10 mouse cellular contexts compared by ENCODE assay signal in genomic region chr3:105893941-105894391, GRCm38 (mm10). TPM values are rescaled to one million over a fixed set of nuclear protein-coding genes. Genes with fewer than 3 reads are reported as not detected.
DNase-seq lines count a peak whose midpoint lies in the region; ATAC-seq and TF ChIP-seq lines count a peak whose summit lies in the region.
"Had no signal": no experiment of that assay in that cellular context is flagged by ENCODE, and none has a peak within 500 bp of the region (broad histone marks: within the 10 kb centered on the region; RNA-seq: fewer than 3 reads in every experiment).

No protein-coding gene starts in this region.

- TF ChIP-seq CTCF in bone marrow, adult 2 months (IDR thresholded peaks at IDR 0.05; ENCODE audit: control insufficient read depth, insufficient read depth, low read length), result no peak
- no peak for TF ChIP-seq CTCF in stomach, postnatal 0 days (IDR thresholded peaks at IDR 0.05; ENCODE audit: low read depth)

- TF ChIP-seq POLR2A in bone marrow, adult 2 months (IDR thresholded peaks at IDR 0.05; ENCODE audit: borderline replicate concordance, control insufficient read depth, low read depth, low read length), result no peak

- TF ChIP-seq EP300 in stomach, postnatal 0 days (optimal IDR thresholded peaks at IDR 0.05), result no peak

- peaks cover 10% of the 10 kb centered on the region for H3K4me1 ChIP-seq in bone marrow, adult 2 months (ENCODE audit: control insufficient read depth, insufficient read depth, low read length)
- peaks cover 66% of the 10 kb centered on the region for H3K4me1 ChIP-seq in heart, embryonic 13.5 days
- peaks cover 33% of the 10 kb centered on the region for H3K4me1 ChIP-seq in limb, embryonic 12.5 days (replicated peaks)
- peaks cover 11% of the 10 kb centered on the region for H3K4me1 ChIP-seq in stomach, postnatal 0 days (replicated peaks; ENCODE audit: control insufficient read depth, insufficient read depth)
- 0 out of 2 replicates have a peak, but pooled peaks cover 4% of the 10 kb centered on the region for H3K4me1 ChIP-seq in hindbrain, embryonic 10.5 days (replicated peaks)
- H3K4me1 ChIP-seq in midbrain, embryonic 11.5 days (ENCODE audit: control insufficient read depth, insufficient read depth, low read length), result no peaks in the 10 kb centered on the region

- H3K27ac ChIP-seq in bone marrow, adult 2 months (ENCODE audit: control insufficient read depth, insufficient read depth, low read depth, low read length, poor library complexity), result peak overlapping the region; percentile 76
- H3K27ac ChIP-seq in heart, embryonic 13.5 days (replicated peaks), result peak overlapping the region; percentile 83
- no peak overlapping the region for H3K27ac ChIP-seq in limb, embryonic 12.5 days
- H3K27ac ChIP-seq in stomach, postnatal 0 days (replicated peaks), result peak overlapping the region; percentile 79
- H3K27ac ChIP-seq in hindbrain, embryonic 10.5 days, result no peak overlapping the region
- H3K27ac ChIP-seq in midbrain, embryonic 11.5 days (ENCODE audit: low read depth, low read length), result no peak overlapping the region
- H3K27ac ChIP-seq: embryonic facial prominence, embryonic 12.5 days; neural tube, embryonic 13.5 days had no signal

- no peak overlapping the region for H3K4me2 ChIP-seq in heart, embryonic 13.5 days
- H3K4me2 ChIP-seq in limb, embryonic 12.5 days, result no peak overlapping the region
- no peak overlapping the region for H3K4me2 ChIP-seq in stomach, postnatal 0 days (replicated peaks; ENCODE audit: low read depth)
- no peak overlapping the region for H3K4me2 ChIP-seq in midbrain, embryonic 11.5 days
- H3K4me2 ChIP-seq: embryonic facial prominence, embryonic 12.5 days; neural tube, embryonic 13.5 days had no signal

- H3K27me3 ChIP-seq in heart, embryonic 13.5 days (replicated peaks), result 0 out of 2 replicates have a peak, but pooled peaks cover 4% of the 10 kb centered on the region
- no peaks in the 10 kb centered on the region for H3K27me3 ChIP-seq in limb, embryonic 12.5 days
- no peaks in the 10 kb centered on the region for H3K27me3 ChIP-seq in stomach, postnatal 0 days (ENCODE audit: control insufficient read depth, insufficient read depth, low read length)
- H3K27me3 ChIP-seq in hindbrain, embryonic 10.5 days (ENCODE audit: insufficient read depth, poor library complexity, severe bottlenecking), result no peaks in the 10 kb centered on the region
- H3K27me3 ChIP-seq in midbrain, embryonic 11.5 days (ENCODE audit: control insufficient read depth, insufficient read depth, low read length), result no peaks in the 10 kb centered on the region
- H3K27me3 ChIP-seq: embryonic facial prominence, embryonic 12.5 days; neural tube, embryonic 13.5 days had no signal

- H3K36me3 ChIP-seq in heart, embryonic 13.5 days, result no peaks in the 10 kb centered on the region
- no peaks in the 10 kb centered on the region for H3K36me3 ChIP-seq in limb, embryonic 12.5 days
- H3K36me3 ChIP-seq in stomach, postnatal 0 days (ENCODE audit: control insufficient read depth, insufficient read depth, low read length), result no peaks in the 10 kb centered on the region
- no peaks in the 10 kb centered on the region for H3K36me3 ChIP-seq in hindbrain, embryonic 10.5 days
- H3K36me3 ChIP-seq in midbrain, embryonic 11.5 days (ENCODE audit: control insufficient read depth, insufficient read depth, low read length), result no peaks in the 10 kb centered on the region
- H3K36me3 ChIP-seq: embryonic facial prominence, embryonic 12.5 days; neural tube, embryonic 13.5 days had no signal

- 25% methylated on average over 6 of the region's 6 CpGs for WGBS in bone marrow, adult 2 months
- 43% methylated on average over 6 of the region's 6 CpGs for WGBS in heart, embryonic 13.5 days
- 23% methylated on average over 6 of the region's 6 CpGs for WGBS in limb, embryonic 12.5 days
- 36% methylated on average over 6 of the region's 6 CpGs for whole genome bisulfite sequencing in stomach, postnatal 0 days
- 53% methylated on average over 6 of the region's 6 CpGs for WGBS in hindbrain, embryonic 10.5 days
- 70% methylated on average over 6 of the region's 6 CpGs for WGBS in midbrain, embryonic 11.5 days

- H3K9me3 ChIP-seq in heart, embryonic 13.5 days, result no peaks in the 10 kb centered on the region
- H3K9me3 ChIP-seq in limb, embryonic 12.5 days, result no peaks in the 10 kb centered on the region
- H3K9me3 ChIP-seq in stomach, postnatal 0 days (ENCODE audit: control insufficient read depth, low read length), result no peaks in the 10 kb centered on the region
- no peaks in the 10 kb centered on the region for H3K9me3 ChIP-seq in hindbrain, embryonic 10.5 days
- no peaks in the 10 kb centered on the region for H3K9me3 ChIP-seq in midbrain, embryonic 11.5 days (ENCODE audit: control insufficient read depth, low read length)
- H3K9me3 ChIP-seq: embryonic facial prominence, embryonic 12.5 days; neural tube, embryonic 13.5 days had no signal

- no peak overlapping the region for H3K4me3 ChIP-seq in bone marrow, adult 2 months (replicated peaks; ENCODE audit: control insufficient read depth, low read depth, low read length)
- H3K4me3 ChIP-seq in heart, embryonic 13.5 days, result no peak overlapping the region
- no peak overlapping the region for H3K4me3 ChIP-seq in limb, embryonic 12.5 days (replicated peaks)
- no peak overlapping the region for H3K4me3 ChIP-seq in stomach, postnatal 0 days (ENCODE audit: low read depth, low read length)
- H3K4me3 ChIP-seq in hindbrain, embryonic 10.5 days, result no peak overlapping the region
- no peak overlapping the region for H3K4me3 ChIP-seq in midbrain, embryonic 11.5 days (ENCODE audit: low read depth, low read length)
- H3K4me3 ChIP-seq: embryonic facial prominence, embryonic 12.5 days; neural tube, embryonic 13.5 days had no signal

- peak; percentile 21 for DNase-seq in ovary, postnatal 36 days (ENCODE audit: low spot score)
- no peak for DNase-seq in ovary, postnatal 10 days (ENCODE audit: low spot score)
- DNase-seq in stomach, postnatal 0 days (ENCODE audit: low spot score), result peak; percentile 69
- DNase-seq in hindbrain, embryonic 10.5 days (ENCODE audit: low spot score), result no peak
- DNase-seq in midbrain, embryonic 11.5 days (ENCODE audit: low spot score, missing footprints), result no peak

- no peak for ATAC-seq in heart, embryonic 13.5 days (ENCODE audit: extremely low read depth, insufficient number of reproducible peaks, low FRiP score, low TSS enrichment)
- ATAC-seq in limb, embryonic 12.5 days (ENCODE audit: insufficient number of reproducible peaks, insufficient read depth, low FRiP score, low TSS enrichment, low read depth), result 0 out of 2 replicates have a peak, but pooled peaks have one; percentile 7
- peak; percentile 27 for ATAC-seq in stomach, postnatal 0 days (ENCODE audit: low FRiP score, low TSS enrichment)
- ATAC-seq in midbrain, embryonic 11.5 days (ENCODE audit: low FRiP score), result no peak

- 0 out of 2 replicates have a peak overlapping the region, but pooled peaks have one; percentile 33 for H3K9ac ChIP-seq in heart, embryonic 13.5 days
- H3K9ac ChIP-seq in limb, embryonic 12.5 days (replicated peaks), result no peak overlapping the region
- no peak overlapping the region for H3K9ac ChIP-seq in stomach, postnatal 0 days (ENCODE audit: low read length)
- no peak overlapping the region for H3K9ac ChIP-seq in midbrain, embryonic 11.5 days (ENCODE audit: low read length)
- H3K9ac ChIP-seq: embryonic facial prominence, embryonic 12.5 days; neural tube, embryonic 13.5 days had no signal

RNA-seq across cellular contexts. Expression of gene Tmigd3, which starts 23.3 kb away (rescaled TPM):
- polyA plus RNA-seq in bone marrow, adult 2 months (2011; ENCODE audit: insufficient read depth, insufficient read length, low replicate concordance, missing spikeins), result not detected in 2 replicates
- 0.42 and 0.56 TPM in 2 replicates for polyA plus RNA-seq in heart, embryonic 13.5 days (2015; fragmentation: Nextera tagmentation; extraction: Ambion mirVana)
- 0.43 TPM in 1 of 2 replicates, not detected in the other for polyA plus RNA-seq in limb, embryonic 12.5 days (2016; fragmentation: Nextera tagmentation; extraction: Ambion mirVana)
- polyA plus RNA-seq in stomach, postnatal 0 days (2015; fragmentation: Nextera tagmentation; extraction: Ambion mirVana), result 0.17 and 0.36 TPM in 2 replicates
- not detected in 2 replicates for polyA plus RNA-seq in hindbrain, embryonic 10.5 days (2016; fragmentation: Nextera tagmentation; extraction: Ambion mirVana)
- polyA plus RNA-seq in midbrain, embryonic 11.5 days (2014; fragmentation: Nextera tagmentation; extraction: Ambion mirVana), result not detected in 2 replicates
- polyA plus RNA-seq: embryonic facial prominence, embryonic 12.5 days; neural tube, embryonic 13.5 days had no signal

RNA-seq across cellular contexts. Expression of gene Adora3, which starts 23.3 kb away (rescaled TPM):
- polyA plus RNA-seq in bone marrow, adult 2 months (2011; ENCODE audit: insufficient read depth, insufficient read length, low replicate concordance, missing spikeins), result 1.7 and 3.4 TPM in 2 replicates
- 0.11 and 0.17 TPM in 2 replicates for polyA plus RNA-seq in heart, embryonic 13.5 days (2015; fragmentation: Nextera tagmentation; extraction: Ambion mirVana)
- 0.36 TPM in 1 of 2 replicates, not detected in the other for polyA plus RNA-seq in limb, embryonic 12.5 days (2016; fragmentation: Nextera tagmentation; extraction: Ambion mirVana)
- polyA plus RNA-seq in stomach, postnatal 0 days (2015; fragmentation: Nextera tagmentation; extraction: Ambion mirVana), result 0.34 and 0.47 TPM in 2 replicates
- polyA plus RNA-seq in hindbrain, embryonic 10.5 days (2016; fragmentation: Nextera tagmentation; extraction: Ambion mirVana), result 0.27 TPM in 1 of 2 replicates, not detected in the other
- polyA plus RNA-seq in midbrain, embryonic 11.5 days (2014; fragmentation: Nextera tagmentation; extraction: Ambion mirVana), result not detected in 2 replicates
- polyA plus RNA-seq: neural tube, embryonic 13.5 days had no signal

RNA-seq across cellular contexts. Expression of gene I830077J02Rik, which starts 38.5 kb away (rescaled TPM):
- polyA plus RNA-seq in bone marrow, adult 2 months (2011; ENCODE audit: insufficient read depth, insufficient read length, low replicate concordance, missing spikeins), result 27.2 and 72.9 TPM in 2 replicates
- polyA plus RNA-seq in heart, embryonic 13.5 days (2015; fragmentation: Nextera tagmentation; extraction: Ambion mirVana), result 2.1 and 2.3 TPM in 2 replicates
- 0.51 and 0.64 TPM in 2 replicates for polyA plus RNA-seq in limb, embryonic 12.5 days (2016; fragmentation: Nextera tagmentation; extraction: Ambion mirVana)
- 0.63 and 1.2 TPM in 2 replicates for polyA plus RNA-seq in stomach, postnatal 0 days (2015; fragmentation: Nextera tagmentation; extraction: Ambion mirVana)
- polyA plus RNA-seq in hindbrain, embryonic 10.5 days (2016; fragmentation: Nextera tagmentation; extraction: Ambion mirVana), result 0.65 and 0.80 TPM in 2 replicates
- 0.63 and 0.83 TPM in 2 replicates for polyA plus RNA-seq in midbrain, embryonic 11.5 days (2014; fragmentation: Nextera tagmentation; extraction: Ambion mirVana)

Comparison
In these comparisons a context has a peak if more than half of its experiments do, and no peak if none do; other contexts are left out.
1. DNase-seq: peak in ovary, postnatal 36 days (single experiment) and stomach, postnatal 0 days (single experiment); none in ovary, postnatal 10 days (single experiment), hindbrain, embryonic 10.5 days (single experiment) and midbrain, embryonic 11.5 days (single experiment).
2. H3K27ac ChIP-seq: peak in bone marrow, adult 2 months (single experiment), heart, embryonic 13.5 days (single experiment) and stomach, postnatal 0 days (single experiment); none in limb, embryonic 12.5 days (single experiment), hindbrain, embryonic 10.5 days (single experiment) and midbrain, embryonic 11.5 days (single experiment).
3. ATAC-seq: peak in limb, embryonic 12.5 days (single experiment) and stomach, postnatal 0 days (single experiment); none in heart, embryonic 13.5 days (single experiment) and midbrain, embryonic 11.5 days (single experiment).